Mouse (Mus musculus): ENCODE results near the gene Onecut3. TPM values are rescaled to one million over a fixed set of nuclear protein-coding genes. Genes with fewer than 3 reads are reported as not detected.

Onecut3 gene
- polyA plus RNA-seq, 1 experiment from 2014 or later = 0.25 TPM

DNA sequence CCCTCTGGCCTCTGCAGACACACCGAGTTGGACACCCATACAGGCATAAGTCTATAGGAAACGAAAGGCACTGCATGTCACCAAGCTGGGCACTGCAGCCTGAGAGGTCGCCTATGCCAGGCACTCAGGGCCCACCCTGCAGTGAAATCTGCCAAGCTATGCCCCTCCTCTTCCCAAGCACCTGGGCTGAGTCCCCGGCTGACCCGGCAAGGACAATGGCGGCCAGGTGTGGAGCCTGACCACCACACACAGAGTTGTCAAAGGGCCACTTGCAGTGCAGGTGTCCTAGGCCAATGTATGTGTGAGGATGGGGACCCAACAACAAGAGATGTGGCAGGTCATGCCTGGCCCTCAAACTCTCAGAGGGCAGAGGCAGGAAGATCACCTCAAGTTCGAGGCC, 64.8 kb downstream of the Onecut3 start:
- no peak overlapping the region for H3K4me3 ChIP-seq (ENCODE audit: low read depth, low read length)
- H3K4me2 ChIP-seq (replicated peaks; ENCODE audit: low read depth, low read length) = no peak overlapping the region
- WGBS = 92% methylated on average over 7 of the region's 7 CpGs
- H3K9me3 ChIP-seq (ENCODE audit: control insufficient read depth, low read depth, low read length) = no peaks in the 10 kb centered on the region
- H3K27me3 ChIP-seq (ENCODE audit: control insufficient read depth, insufficient read depth, low read length) = no peaks in the 10 kb centered on the region
- H3K27ac ChIP-seq (ENCODE audit: low read length) = no peak overlapping the region
- no peaks in the 10 kb centered on the region for H3K36me3 ChIP-seq (ENCODE audit: control insufficient read depth, insufficient read depth, low read length)
- H3K4me1 ChIP-seq (ENCODE audit: control insufficient read depth, insufficient read depth, low read length) = peaks cover 15% of the 10 kb centered on the region
- ATAC-seq (ENCODE audit: insufficient number of reproducible peaks, insufficient read depth, low FRiP score, low read depth) = no peak
- H3K9ac ChIP-seq (replicated peaks; ENCODE audit: low read depth, low read length) = no peak overlapping the region

DNA sequence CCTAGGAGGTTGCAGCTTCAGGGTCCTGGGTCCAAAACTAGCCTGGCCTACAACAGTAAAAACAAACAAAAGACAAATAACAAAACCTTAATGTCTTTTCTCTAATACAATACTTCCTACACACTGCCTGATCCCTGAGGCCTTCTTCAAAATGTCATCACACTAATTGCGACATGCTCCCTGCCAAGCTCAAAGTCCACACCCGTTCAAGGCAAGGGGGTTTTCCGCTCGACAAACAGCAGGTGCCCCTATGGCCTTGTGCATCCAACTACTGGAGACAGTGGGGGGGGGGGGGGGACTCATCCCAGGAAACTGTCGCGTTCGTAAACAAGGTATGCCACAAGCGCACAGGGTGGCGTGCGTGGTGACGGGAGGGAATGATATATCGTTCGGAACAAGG, 66.0 kb downstream of the Onecut3 start:
- Histone ChIP-seq H3K36me3 (ENCODE audit: control insufficient read depth, insufficient read depth, low read length) (no peaks in the 10 kb centered on the region), H3K9ac (replicated peaks; ENCODE audit: low read depth, low read length) (peak overlapping the region; percentile 89), H3K4me3 (ENCODE audit: low read depth, low read length) (peak overlapping the region; percentile 98), H3K9me3 (ENCODE audit: control insufficient read depth, low read depth, low read length) (no peaks in the 10 kb centered on the region), H3K4me1 (ENCODE audit: control insufficient read depth, insufficient read depth, low read length) (peaks cover 15% of the 10 kb centered on the region), H3K27me3 (ENCODE audit: control insufficient read depth, insufficient read depth, low read length) (no peaks in the 10 kb centered on the region), H3K4me2 (replicated peaks; ENCODE audit: low read depth, low read length) (peak overlapping the region; percentile 94), H3K27ac (ENCODE audit: low read length) (no peak overlapping the region)
- no peak for ATAC-seq (ENCODE audit: insufficient number of reproducible peaks, insufficient read depth, low FRiP score, low read depth)
- whole genome bisulfite sequencing = 1% methylated on average over 13 of the region's 13 CpGs

DNA sequence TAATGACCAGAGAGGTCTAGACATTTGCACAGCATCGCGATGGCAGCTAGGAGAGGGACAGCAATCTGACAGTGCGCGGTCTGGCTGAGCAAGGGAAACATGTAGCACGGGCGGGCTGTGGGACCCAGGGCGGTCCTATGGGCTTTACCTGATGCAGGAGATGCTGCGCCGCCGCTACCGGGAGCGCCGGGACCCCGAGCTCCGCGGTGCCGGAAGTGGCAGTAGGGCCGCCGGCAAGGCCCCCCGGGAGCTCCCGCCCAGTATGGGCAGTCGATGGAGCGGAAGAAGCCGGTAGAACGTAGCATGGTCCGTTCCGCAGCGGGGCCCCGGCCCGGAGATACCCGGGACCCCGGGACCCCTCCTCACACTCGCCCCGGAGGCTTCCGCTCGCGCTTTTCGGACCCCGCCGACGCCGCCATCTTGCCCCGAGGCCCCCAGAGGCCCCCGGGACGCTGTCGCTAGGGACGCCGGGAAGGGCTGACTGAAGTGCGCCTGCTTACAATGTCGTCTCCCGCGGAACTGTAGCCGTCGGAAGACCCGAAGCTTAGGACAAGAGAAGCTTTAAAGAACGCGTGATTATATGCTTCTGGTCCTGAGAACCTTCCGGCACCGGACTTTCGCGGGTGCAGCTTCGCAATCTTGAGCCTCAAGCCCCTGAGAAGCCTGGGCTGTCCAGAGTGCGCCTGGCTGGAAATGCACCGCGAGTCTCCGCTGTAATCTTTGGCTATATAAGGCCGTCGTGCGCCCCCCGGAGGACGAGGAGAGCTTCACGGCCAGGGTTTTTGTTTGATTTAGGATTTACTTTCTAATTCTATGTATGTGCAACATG, 66.7 kb downstream of the Onecut3 start, which contains the start of gene Rexo1:
Rexo1 (minus strand) TSS at position 445 of the 829 bp plus-strand sequence.
- H3K27me3 ChIP-seq (ENCODE audit: control insufficient read depth, insufficient read depth, low read length) = no peaks in the 10 kb centered on the region
- H3K4me2 ChIP-seq (replicated peaks; ENCODE audit: low read depth, low read length) = peak within 1 kb of the TSS; percentile 94
- peak within 1 kb of the TSS; percentile 91 for H3K27ac ChIP-seq (ENCODE audit: low read length)
- H3K4me3 ChIP-seq (ENCODE audit: low read depth, low read length) = peak within 1 kb of the TSS; percentile 98
- under 1% methylated on average over 71 of the region's 72 CpGs for WGBS
- H3K9ac ChIP-seq (replicated peaks; ENCODE audit: low read depth, low read length) = peak within 1 kb of the TSS; percentile 89
- H3K4me1 ChIP-seq (ENCODE audit: control insufficient read depth, insufficient read depth, low read length) = peaks cover 15% of the 10 kb centered on the region
- H3K9me3 ChIP-seq (ENCODE audit: control insufficient read depth, low read depth, low read length) = no peaks in the 10 kb centered on the region
- H3K36me3 ChIP-seq (ENCODE audit: control insufficient read depth, insufficient read depth, low read length) = no peaks in the 10 kb centered on the region; the same call in 1 of the 2 replicates
- ATAC-seq (ENCODE audit: insufficient number of reproducible peaks, insufficient read depth, low FRiP score, low read depth) = peak; percentile 87

DNA sequence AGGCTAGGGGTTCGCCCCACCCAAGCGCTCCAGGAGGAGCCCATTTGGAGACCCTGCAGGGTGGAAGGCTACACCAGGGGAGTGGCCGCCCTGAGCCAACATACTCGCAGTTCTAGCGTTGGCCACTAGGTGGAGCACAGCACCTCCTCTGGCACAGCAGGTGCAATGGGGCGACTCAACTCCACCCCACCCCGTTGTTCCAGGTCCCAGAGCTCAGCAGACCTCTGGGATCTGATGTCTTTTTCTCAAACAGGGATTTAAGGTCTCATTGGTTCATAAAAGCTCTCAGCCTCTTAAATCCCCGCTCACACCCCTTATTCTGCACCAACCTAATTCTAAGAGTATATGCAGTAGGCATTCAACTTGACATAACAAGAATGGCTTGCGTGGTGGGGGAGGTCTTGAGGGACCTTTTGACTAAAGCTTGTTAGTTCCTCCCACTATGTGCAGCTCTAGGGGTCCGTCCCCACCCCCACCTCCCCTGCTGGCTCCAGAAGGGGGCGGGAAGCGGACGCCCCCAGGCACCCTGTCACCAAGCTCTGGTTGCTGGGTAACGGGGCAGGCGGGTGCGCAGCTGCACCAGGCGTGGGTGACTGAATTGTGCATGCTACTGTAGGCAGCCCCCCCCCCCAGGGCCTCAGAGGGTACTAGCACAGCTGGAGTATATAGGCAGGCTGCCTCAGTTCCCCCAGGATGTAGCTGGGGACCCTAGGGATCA, 71.9 kb downstream of the Onecut3 start:
- no peaks in the 10 kb centered on the region for H3K27me3 ChIP-seq (ENCODE audit: control insufficient read depth, insufficient read depth, low read length)
- ATAC-seq (ENCODE audit: insufficient number of reproducible peaks, insufficient read depth, low FRiP score, low read depth) = peak; percentile 60; the same call in 1 of the 2 replicates
- 26% methylated on average over 17 of the region's 17 CpGs for WGBS
- H3K27ac ChIP-seq (ENCODE audit: low read length) = 0 out of 2 replicates have a peak overlapping the region, but pooled peaks have one; percentile 10
- no peak overlapping the region for H3K9ac ChIP-seq (replicated peaks; ENCODE audit: low read depth, low read length)
- peaks cover 19% of the 10 kb centered on the region for H3K4me1 ChIP-seq (ENCODE audit: control insufficient read depth, insufficient read depth, low read length)
- H3K36me3 ChIP-seq (ENCODE audit: control insufficient read depth, insufficient read depth, low read length) = peaks cover 11% of the 10 kb centered on the region
- no peak overlapping the region for H3K4me3 ChIP-seq (ENCODE audit: low read depth, low read length)
- H3K9me3 ChIP-seq (ENCODE audit: control insufficient read depth, low read depth, low read length) = no peaks in the 10 kb centered on the region
- H3K4me2 ChIP-seq (replicated peaks; ENCODE audit: low read depth, low read length) = no peak overlapping the region

Other genes starting within 250 kb of the Onecut3 start
- 337 and 355 TPM in 2 replicates for gene Ndufs7, start 245.7 kb upstream of the Onecut3 start, polyA plus RNA-seq (2014; fragmentation: Nextera tagmentation; extraction: Ambion mirVana)
- 32.1 and 49.3 TPM in 2 replicates for gene Gamt, start 233.8 kb upstream of the Onecut3 start, polyA plus RNA-seq (2014; fragmentation: Nextera tagmentation; extraction: Ambion mirVana)
- gene Dazap1, start 233.3 kb upstream of the Onecut3 start, polyA plus RNA-seq (2014; fragmentation: Nextera tagmentation; extraction: Ambion mirVana) = 48.6 and 51.3 TPM in 2 replicates
- gene Rps15, start 202.4 kb upstream of the Onecut3 start, polyA plus RNA-seq (2014; fragmentation: Nextera tagmentation; extraction: Ambion mirVana) = 1,120 and 1,227 TPM in 2 replicates
- 8.1 and 8.7 TPM in 2 replicates for gene Apc2, start 198.9 kb upstream of the Onecut3 start, polyA plus RNA-seq (2014; fragmentation: Nextera tagmentation; extraction: Ambion mirVana)
- 39.6 and 43.0 TPM in 2 replicates for gene 2310011J03Rik, start 174.3 kb upstream of the Onecut3 start, polyA plus RNA-seq (2014; fragmentation: Nextera tagmentation; extraction: Ambion mirVana)
- 4.5 and 5.6 TPM in 2 replicates for gene Pcsk4, start 165.3 kb upstream of the Onecut3 start, polyA plus RNA-seq (2014; fragmentation: Nextera tagmentation; extraction: Ambion mirVana)
- 18.0 and 18.5 TPM in 2 replicates for gene Reep6, start 164.9 kb upstream of the Onecut3 start, polyA plus RNA-seq (2014; fragmentation: Nextera tagmentation; extraction: Ambion mirVana)
- gene Adamtsl5, start 146.4 kb upstream of the Onecut3 start, polyA plus RNA-seq (2014; fragmentation: Nextera tagmentation; extraction: Ambion mirVana) = 13.6 and 13.8 TPM in 2 replicates
- gene Plk5, start 138.4 kb upstream of the Onecut3 start, polyA plus RNA-seq (2014; fragmentation: Nextera tagmentation; extraction: Ambion mirVana) = 0.30 and 0.62 TPM in 2 replicates
- 7.7 and 8.1 TPM in 2 replicates for gene Mex3d, start 107.2 kb upstream of the Onecut3 start, polyA plus RNA-seq (2014; fragmentation: Nextera tagmentation; extraction: Ambion mirVana)
- gene Mbd3, start 95.3 kb upstream of the Onecut3 start, polyA plus RNA-seq (2014; fragmentation: Nextera tagmentation; extraction: Ambion mirVana) = 194 and 200 TPM in 2 replicates
- gene Uqcr11, start 88.0 kb upstream of the Onecut3 start, polyA plus RNA-seq (2014; fragmentation: Nextera tagmentation; extraction: Ambion mirVana) = 645 and 784 TPM in 2 replicates
- gene Tcf3, start 61.2 kb upstream of the Onecut3 start, polyA plus RNA-seq (2014; fragmentation: Nextera tagmentation; extraction: Ambion mirVana) = 107 and 108 TPM in 2 replicates
- gene Atp8b3, start 44.3 kb downstream of the Onecut3 start, polyA plus RNA-seq (2014; fragmentation: Nextera tagmentation; extraction: Ambion mirVana) = 0.11 and 0.25 TPM in 2 replicates
- 22.9 and 24.3 TPM in 2 replicates for gene Rexo1, start 66.7 kb downstream of the Onecut3 start, polyA plus RNA-seq (2014; fragmentation: Nextera tagmentation; extraction: Ambion mirVana)
- 8.1 and 8.4 TPM in 2 replicates for gene Klf16, start 82.5 kb downstream of the Onecut3 start, polyA plus RNA-seq (2014; fragmentation: Nextera tagmentation; extraction: Ambion mirVana)
- gene Abhd17a, start 95.5 kb downstream of the Onecut3 start, polyA plus RNA-seq (2014; fragmentation: Nextera tagmentation; extraction: Ambion mirVana) = 89.7 and 104 TPM in 2 replicates
- 95.9 and 106 TPM in 2 replicates for gene Scamp4, start 108.0 kb downstream of the Onecut3 start, polyA plus RNA-seq (2014; fragmentation: Nextera tagmentation; extraction: Ambion mirVana)
- gene Adat3, start 108.0 kb downstream of the Onecut3 start, polyA plus RNA-seq (2014; fragmentation: Nextera tagmentation; extraction: Ambion mirVana) = 7.7 and 7.9 TPM in 2 replicates
- 1.5 and 2.3 TPM in 2 replicates for gene Gm49322, start 111.2 kb downstream of the Onecut3 start, polyA plus RNA-seq (2014; fragmentation: Nextera tagmentation; extraction: Ambion mirVana)
- 43.5 and 67.4 TPM in 2 replicates for gene Csnk1g2, start 128.0 kb downstream of the Onecut3 start, polyA plus RNA-seq (2014; fragmentation: Nextera tagmentation; extraction: Ambion mirVana)
- gene Btbd2, start 162.2 kb downstream of the Onecut3 start, polyA plus RNA-seq (2014; fragmentation: Nextera tagmentation; extraction: Ambion mirVana) = 46.3 and 64.2 TPM in 2 replicates
- 71.3 and 75.5 TPM in 2 replicates for gene Mknk2, start 183.3 kb downstream of the Onecut3 start, polyA plus RNA-seq (2014; fragmentation: Nextera tagmentation; extraction: Ambion mirVana)
- gene Mob3a, start 207.1 kb downstream of the Onecut3 start, polyA plus RNA-seq (2014; fragmentation: Nextera tagmentation; extraction: Ambion mirVana) = 47.9 and 51.1 TPM in 2 replicates
- gene Izumo4, start 207.3 kb downstream of the Onecut3 start, polyA plus RNA-seq (2014; fragmentation: Nextera tagmentation; extraction: Ambion mirVana) = 16.7 and 18.4 TPM in 2 replicates
- 81.7 and 85.8 TPM in 2 replicates for gene Ap3d1, start 247.4 kb downstream of the Onecut3 start, polyA plus RNA-seq (2014; fragmentation: Nextera tagmentation; extraction: Ambion mirVana)